Mouse (Mus musculus) pancreas, adult 10 weeks (tissue): Measurements from ENCODE around the gene Pzp. TPM values are rescaled to one million over a fixed set of nuclear protein-coding genes. Genes with fewer than 3 reads are reported as not detected.

Experiments used
- polyA plus RNA-seq: library from polyadenylated mRNA; stranded (reverse); fragments of 350-450 nt; fragmentation: Illumina TruSeq; extraction: RNeasy Lipid Tissue Mini Kit (QIAGEN cat#74804); gene quantifications from one replicate; pipeline ENCODE4 v1.2.3, GENCODE M21; 2015; ENCODE audit warnings: low read depth, low replicate concordance; ENCODE audit not compliant: insufficient read depth

Gene Pzp
- polyA plus RNA-seq, result not detected

DNA sequence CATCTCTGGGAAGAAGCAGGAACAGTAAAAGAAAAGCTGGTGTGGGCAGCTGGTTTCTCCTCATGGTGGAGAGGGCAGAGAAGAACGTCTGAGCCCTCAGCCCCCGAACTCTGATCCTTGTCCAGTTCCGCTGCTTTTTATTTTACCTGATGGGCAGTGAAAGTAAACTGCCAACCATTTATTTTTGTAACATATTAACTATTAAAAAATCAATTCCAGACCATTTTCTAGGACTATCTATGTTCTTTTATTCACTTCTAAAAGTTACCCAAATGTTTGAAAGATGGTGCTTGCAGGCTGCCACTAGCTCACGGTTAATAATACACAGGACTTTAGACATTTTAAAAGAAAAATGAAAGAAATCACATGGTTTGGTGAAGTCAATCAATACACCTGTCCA is at the start of gene Pzp:
Gene Pzp (minus strand): TSS at position 120 of the 400 bp plus-strand sequence.

DNA sequence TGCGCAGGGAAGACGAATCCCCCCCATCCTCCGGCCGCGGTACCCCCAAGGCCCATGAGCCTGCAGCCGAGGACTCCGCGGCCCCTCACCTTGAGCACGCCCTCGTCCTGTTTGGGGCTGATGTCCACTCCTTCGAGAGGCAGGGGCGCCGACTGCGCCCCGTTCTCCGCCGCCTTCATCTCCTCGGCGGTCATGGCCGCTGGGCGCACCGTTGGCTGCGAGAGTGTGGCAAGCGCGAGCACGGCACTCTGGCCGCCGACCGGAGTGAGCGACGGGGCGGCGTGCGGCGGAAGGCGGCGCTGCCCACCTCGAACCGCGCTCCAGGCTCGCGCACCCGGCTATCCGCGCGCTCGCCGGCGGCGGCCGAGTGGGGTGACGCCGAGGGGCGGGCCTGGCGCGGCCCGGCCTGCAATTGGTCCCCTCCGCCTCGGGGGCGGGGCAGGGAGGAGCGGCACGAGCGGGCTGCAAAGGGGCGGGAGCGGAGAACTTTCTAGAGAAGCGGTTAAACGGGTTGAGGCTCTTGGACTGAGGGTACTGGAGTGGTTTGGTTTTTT is 88.1 kb downstream of the Pzp start, which contains the start of gene Fkbp4:
Gene Fkbp4 (minus strand): TSS at position 361 of the 554 bp plus-strand sequence.

Other genes with a start within 250 kb of the Pzp start
- gene Tead4, start 225.9 kb downstream of the Pzp start, polyA plus RNA-seq, result 2.6 TPM
- 3.4 TPM for gene Tulp3, start 170.9 kb downstream of the Pzp start, polyA plus RNA-seq
- 9.0 TPM for gene Rhno1, start 163.8 kb downstream of the Pzp start, polyA plus RNA-seq
- 0.33 TPM for gene Foxm1, start 163.8 kb downstream of the Pzp start, polyA plus RNA-seq
- gene Tex52, start 151.3 kb downstream of the Pzp start, polyA plus RNA-seq, result not detected
- not detected for gene Gm44596, start 151.2 kb downstream of the Pzp start, polyA plus RNA-seq
- 2.7 TPM for gene Nrip2, start 127.4 kb downstream of the Pzp start, polyA plus RNA-seq
- 9.5 TPM for gene Itfg2, start 101.8 kb downstream of the Pzp start, polyA plus RNA-seq
- 35.0 TPM for gene Fkbp4, start 88.0 kb downstream of the Pzp start, polyA plus RNA-seq
- 2.3 TPM for gene A2ml1, start 54.9 kb upstream of the Pzp start, polyA plus RNA-seq
- not detected for gene Klrb1a, start 96.8 kb upstream of the Pzp start, polyA plus RNA-seq
- not detected for gene Clec2h, start 135.7 kb upstream of the Pzp start, polyA plus RNA-seq
- not detected for gene Klrb1, start 196.3 kb upstream of the Pzp start, polyA plus RNA-seq